Mouse (Mus musculus): ENCODE measurements at regions not wholly inside any gene's neighbourhood (a gene's known extent, or its start where the extent isn't known, plus 50 kb on each side); places are given as distances from the start of the nearest gene placed in this dataset.
A peak's percentile ranks its signal among the peaks of the same experiment; 100 is the strongest.
"Not testable (repeated sequence)": the region's sequence is repeated elsewhere in the genome, so short reads cannot be mapped to it uniquely, and the experiment has no call there.

GRCm38 (mm10) chrX:94857501-94857900 is 133.1 kb downstream of the Zxdb start:
- Histone ChIP-seq H3K9ac (ENCODE audit: low read length) (no peak overlapping the region), H3K4me1 (ENCODE audit: control insufficient read depth, insufficient read depth, low read length) (no peaks in the 10 kb centered on the region), H3K36me3 (ENCODE audit: control insufficient read depth, insufficient read depth, low read length) (no peaks in the 10 kb centered on the region), H3K4me3 (ENCODE audit: low read depth, low read length) (no peak overlapping the region), H3K4me2 (no peak overlapping the region), H3K9me3 (ENCODE audit: control insufficient read depth, low read length) (no peaks in the 10 kb centered on the region), H3K27ac (ENCODE audit: low read depth, low read length) (no peak overlapping the region), H3K27me3 (ENCODE audit: control insufficient read depth, insufficient read depth, low read length) (no peaks in the 10 kb centered on the region)
- 67% methylated on average over 1 of the region's 1 CpGs for WGBS
- DNase-seq (ENCODE audit: low spot score, missing footprints) (no peak), ATAC-seq (ENCODE audit: low FRiP score) (no peak)

- Histone ChIP-seq H3K27ac (ENCODE audit: low read depth, low read length) (no peak overlapping the region), H3K4me3 (ENCODE audit: low read depth, low read length) (no peak overlapping the region), H3K9me3 (ENCODE audit: control insufficient read depth, low read length) (no peaks in the 10 kb centered on the region), H3K36me3 (ENCODE audit: control insufficient read depth, insufficient read depth, low read length) (no peaks in the 10 kb centered on the region), H3K9ac (ENCODE audit: low read length) (no peak overlapping the region), H3K4me1 (ENCODE audit: control insufficient read depth, insufficient read depth, low read length) (no peaks in the 10 kb centered on the region), H3K4me2 (no peak overlapping the region), H3K27me3 (ENCODE audit: control insufficient read depth, insufficient read depth, low read length) (no peaks in the 10 kb centered on the region)
- DNase-seq (ENCODE audit: low spot score, missing footprints) = no peak
- 71% methylated on average over 4 of the region's 4 CpGs for WGBS
- ATAC-seq (ENCODE audit: low FRiP score) = no peak
Measured at GRCm38 (mm10) chrX:94857954-94858353, 133.6 kb downstream of the Zxdb start.

DNA sequence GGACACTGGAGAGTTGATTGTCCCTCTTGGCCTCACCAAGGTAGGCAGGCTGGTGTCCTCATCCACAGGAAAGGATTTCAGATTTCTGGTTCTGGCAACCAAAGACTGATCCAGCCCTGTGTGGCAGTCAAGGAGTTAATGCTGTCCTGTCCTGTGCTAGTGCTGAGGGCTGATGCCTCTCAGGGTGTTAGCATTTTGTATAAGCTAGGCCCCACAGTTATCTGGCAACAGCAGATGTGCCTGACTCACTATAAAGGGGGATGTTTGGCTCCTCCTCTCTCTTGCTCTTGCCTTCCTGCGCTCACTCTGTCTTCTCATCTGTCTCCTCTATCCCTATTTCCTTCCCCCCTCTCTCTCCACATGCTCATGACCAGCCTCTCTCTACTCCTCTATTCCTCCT is 138.8 kb downstream of the Zxdb start:
- no peak for ATAC-seq (ENCODE audit: low FRiP score)
- no peaks in the 10 kb centered on the region for H3K36me3 ChIP-seq (ENCODE audit: control insufficient read depth, insufficient read depth, low read length)
- H3K27ac ChIP-seq (ENCODE audit: low read depth, low read length) = no peak overlapping the region
- no peaks in the 10 kb centered on the region for H3K27me3 ChIP-seq (ENCODE audit: control insufficient read depth, insufficient read depth, low read length)
- H3K4me1 ChIP-seq (ENCODE audit: control insufficient read depth, insufficient read depth, low read length) = no peaks in the 10 kb centered on the region
- DNase-seq (ENCODE audit: low spot score, missing footprints) = no peak
- WGBS = 70% methylated on average over 1 of the region's 1 CpGs
- H3K9me3 ChIP-seq (ENCODE audit: control insufficient read depth, low read length) = no peaks in the 10 kb centered on the region
- no peak overlapping the region for H3K9ac ChIP-seq (ENCODE audit: low read length)
- no peak overlapping the region for H3K4me2 ChIP-seq
- no peak overlapping the region for H3K4me3 ChIP-seq (ENCODE audit: low read depth, low read length)

- no peaks in the 10 kb centered on the region for H3K27me3 ChIP-seq (ENCODE audit: control insufficient read depth, insufficient read depth, low read length)
- H3K4me2 ChIP-seq = peak overlapping the region; percentile 52
- no peaks in the 10 kb centered on the region for H3K36me3 ChIP-seq (ENCODE audit: control insufficient read depth, insufficient read depth, low read length)
- WGBS = 18% methylated on average over 16 of the region's 18 CpGs
- H3K9ac ChIP-seq (ENCODE audit: low read length) = peak overlapping the region; percentile 48; the same call in 1 of the 2 replicates
- no peaks in the 10 kb centered on the region for H3K9me3 ChIP-seq (ENCODE audit: control insufficient read depth, low read length)
- H3K4me3 ChIP-seq (ENCODE audit: low read depth, low read length) = peak overlapping the region; percentile 36
- H3K4me1 ChIP-seq (ENCODE audit: control insufficient read depth, insufficient read depth, low read length) = no peaks in the 10 kb centered on the region
- DNase-seq (ENCODE audit: low spot score, missing footprints) (peak; percentile 98), ATAC-seq (ENCODE audit: low FRiP score) (peak; percentile 99)
- H3K27ac ChIP-seq (ENCODE audit: low read depth, low read length) = no peak overlapping the region
Measured at GRCm38 (mm10) chrX:94865531-94866502, 141.4 kb downstream of the Zxdb start.

DNA sequence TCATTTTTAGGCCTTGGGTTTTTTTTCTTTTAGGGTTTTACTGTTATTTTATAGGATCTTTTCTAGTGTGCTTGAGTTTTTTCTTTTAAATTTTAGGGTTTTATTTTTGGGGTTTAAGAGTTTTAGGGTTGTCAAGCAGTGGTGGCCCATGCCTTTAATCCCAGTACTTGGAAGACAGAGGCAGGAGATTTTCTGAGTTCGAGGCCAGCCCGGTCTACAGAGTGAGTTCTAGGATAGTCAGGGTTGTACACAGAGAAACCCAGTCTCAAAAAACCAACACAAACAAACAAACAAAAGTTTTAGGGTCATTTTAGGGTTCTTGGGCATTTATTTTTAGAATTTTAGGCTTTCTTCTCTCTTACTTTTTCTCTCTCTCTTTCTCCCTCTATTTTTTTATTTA is 142.9 kb downstream of the Spin4 start:
- not testable (repeated sequence) for H3K4me3 ChIP-seq (ENCODE audit: low read depth, low read length); ATAC-seq (ENCODE audit: low FRiP score); H3K36me3 ChIP-seq (ENCODE audit: control insufficient read depth, insufficient read depth, low read length)

More for the DNA sequence above, 142.9 kb downstream of the Spin4 start:
- 93% methylated on average over 2 of the region's 2 CpGs for WGBS
- not testable (repeated sequence) for H3K4me2 ChIP-seq; H3K4me1 ChIP-seq (ENCODE audit: control insufficient read depth, insufficient read depth, low read length); H3K9ac ChIP-seq (ENCODE audit: low read length); DNase-seq (ENCODE audit: low spot score, missing footprints); H3K27ac ChIP-seq (ENCODE audit: low read depth, low read length); H3K9me3 ChIP-seq (ENCODE audit: control insufficient read depth, low read length); H3K27me3 ChIP-seq (ENCODE audit: control insufficient read depth, insufficient read depth, low read length)
